Mouse (Mus musculus): Measurements from ENCODE around the gene Kcnma1. TPM values are rescaled to one million over a fixed set of nuclear protein-coding genes. Genes with fewer than 3 reads are reported as not detected.

Gene Kcnma1
- polyA plus RNA-seq, 1 experiment = 4.9 TPM

DNA sequence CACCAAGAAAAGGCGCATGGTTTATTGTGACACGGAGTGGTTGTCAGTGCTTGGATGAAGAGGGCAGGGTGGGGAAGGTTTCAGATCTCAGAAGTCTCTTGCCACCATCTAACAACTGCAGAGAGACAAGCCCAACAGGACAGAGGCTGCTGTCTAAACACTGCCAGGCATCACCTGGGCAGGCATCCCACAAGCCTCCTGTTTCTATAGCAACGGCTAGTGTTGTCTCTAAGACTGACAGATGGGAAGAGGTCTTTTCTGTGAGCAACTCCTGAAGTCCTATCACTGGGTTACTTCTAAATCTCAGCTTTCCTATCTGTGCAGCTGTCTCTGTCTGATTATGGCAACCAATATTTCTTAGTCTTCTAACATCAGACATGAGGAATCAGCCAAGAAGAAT lies 196.7 kb downstream of the Kcnma1 start:
- WGBS = 93% methylated on average over 3 of the region's 3 CpGs
- no peaks in the 10 kb centered on the region for H3K36me3 ChIP-seq (ENCODE audit: control insufficient read depth, insufficient read depth, low read length)
- H3K4me3 ChIP-seq (ENCODE audit: control insufficient read depth, insufficient read depth, low read length) = no peak overlapping the region
- no peak for DNase-seq
- H3K27me3 ChIP-seq (ENCODE audit: control insufficient read depth, insufficient read depth, low read length) = no peaks in the 10 kb centered on the region
- no peaks in the 10 kb centered on the region for H3K4me1 ChIP-seq (replicated peaks; ENCODE audit: control insufficient read depth, insufficient read depth, low read length)
- TF ChIP-seq POLR2A (IDR thresholded peaks at IDR 0.05; ENCODE audit: control insufficient read depth, extremely low read depth, insufficient read depth, low read length, poor library complexity) (no peak), CTCF (IDR thresholded peaks at IDR 0.05; ENCODE audit: borderline replicate concordance, control insufficient read depth, extremely low read depth, insufficient read depth, low read length, poor library complexity) (no peak)
- no peak overlapping the region for H3K27ac ChIP-seq (ENCODE audit: control insufficient read depth, insufficient read depth, low read length)

DNA sequence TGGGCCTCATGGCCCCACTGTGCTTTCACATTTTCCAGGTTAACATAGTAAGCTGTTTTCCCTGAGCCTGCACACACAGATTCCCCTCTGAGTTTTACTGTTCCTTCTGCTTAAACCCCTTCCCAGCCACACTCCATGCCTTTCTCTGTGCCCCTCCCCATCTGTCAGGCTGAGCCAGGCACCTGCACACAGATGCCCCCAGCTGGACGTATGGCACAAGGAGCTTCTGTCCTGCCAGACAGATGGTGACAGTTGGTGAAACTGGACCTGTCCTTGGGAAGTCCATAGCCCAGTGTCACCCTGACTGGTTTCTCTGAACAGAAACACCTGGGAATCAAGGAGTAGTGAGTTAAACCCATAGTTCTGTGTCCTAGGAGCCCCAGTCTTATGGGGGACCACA lies 204.2 kb downstream of the Kcnma1 start:
- no peak for DNase-seq

DNA sequence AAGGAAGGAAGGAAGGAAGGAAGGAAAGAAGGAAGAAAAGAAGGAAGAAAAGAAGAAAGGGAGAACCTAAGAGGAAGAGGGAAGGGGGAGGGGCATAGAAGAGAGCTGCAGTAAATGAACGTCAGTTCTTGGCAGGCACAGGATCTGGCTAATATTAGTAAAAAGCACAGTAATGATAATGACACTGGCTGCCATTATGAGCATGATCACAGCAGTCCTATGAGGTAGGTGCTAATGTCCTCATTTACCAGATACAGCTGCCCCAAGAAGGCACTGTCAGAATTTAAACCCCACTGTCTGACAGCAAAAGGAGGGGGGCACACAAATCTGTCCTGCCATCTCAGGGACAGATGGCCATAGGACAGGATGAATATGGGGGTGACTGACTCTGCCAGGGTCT lies 205.2 kb downstream of the Kcnma1 start:
- H3K4me1 ChIP-seq (replicated peaks; ENCODE audit: control insufficient read depth, insufficient read depth, low read length) = no peaks in the 10 kb centered on the region
- no peak overlapping the region for H3K27ac ChIP-seq (ENCODE audit: control insufficient read depth, insufficient read depth, low read length)
- WGBS = 58% methylated on average over 1 of the region's 1 CpGs
- no peak overlapping the region for H3K4me3 ChIP-seq (ENCODE audit: control insufficient read depth, insufficient read depth, low read length)
- no peak for DNase-seq
- H3K27me3 ChIP-seq (ENCODE audit: control insufficient read depth, insufficient read depth, low read length) = no peaks in the 10 kb centered on the region
- no peaks in the 10 kb centered on the region for H3K36me3 ChIP-seq (ENCODE audit: control insufficient read depth, insufficient read depth, low read length)
- TF ChIP-seq CTCF (IDR thresholded peaks at IDR 0.05; ENCODE audit: borderline replicate concordance, control insufficient read depth, extremely low read depth, insufficient read depth, low read length, poor library complexity) (no peak), POLR2A (IDR thresholded peaks at IDR 0.05; ENCODE audit: control insufficient read depth, extremely low read depth, insufficient read depth, low read length, poor library complexity) (no peak)

More for the DNA sequence above, 204.2 kb downstream of the Kcnma1 start:
- no peaks in the 10 kb centered on the region for H3K36me3 ChIP-seq (ENCODE audit: control insufficient read depth, insufficient read depth, low read length)
- TF ChIP-seq CTCF (IDR thresholded peaks at IDR 0.05; ENCODE audit: borderline replicate concordance, control insufficient read depth, extremely low read depth, insufficient read depth, low read length, poor library complexity) (no peak), POLR2A (IDR thresholded peaks at IDR 0.05; ENCODE audit: control insufficient read depth, extremely low read depth, insufficient read depth, low read length, poor library complexity) (no peak)
- H3K27me3 ChIP-seq (ENCODE audit: control insufficient read depth, insufficient read depth, low read length) = no peaks in the 10 kb centered on the region
- H3K4me3 ChIP-seq (ENCODE audit: control insufficient read depth, insufficient read depth, low read length) = no peak overlapping the region
- 89% methylated on average over 1 of the region's 1 CpGs for WGBS
- no peak overlapping the region for H3K27ac ChIP-seq (ENCODE audit: control insufficient read depth, insufficient read depth, low read length)
- no peaks in the 10 kb centered on the region for H3K4me1 ChIP-seq (replicated peaks; ENCODE audit: control insufficient read depth, insufficient read depth, low read length)

DNA sequence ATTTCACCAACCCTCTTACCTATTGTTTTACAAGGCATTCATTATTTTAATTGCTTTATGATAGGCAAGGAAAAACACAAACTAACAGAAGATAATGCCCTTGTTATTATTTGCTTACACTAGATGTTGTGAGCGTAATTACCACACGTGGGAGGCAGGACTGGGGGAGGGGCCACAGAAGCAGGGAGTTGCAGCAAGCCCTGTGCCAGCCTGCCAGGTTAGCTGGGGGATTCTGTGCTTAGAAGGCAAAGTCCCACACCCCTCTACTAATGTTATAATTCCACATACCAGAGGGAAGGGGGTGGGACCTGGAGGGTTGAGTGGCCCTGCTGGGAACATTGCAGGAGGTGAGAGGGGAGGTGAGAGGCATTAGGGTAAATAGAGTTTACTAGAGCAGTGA lies 207.9 kb downstream of the Kcnma1 start:
- no peak for DNase-seq
- no peaks in the 10 kb centered on the region for H3K36me3 ChIP-seq (ENCODE audit: control insufficient read depth, insufficient read depth, low read length)
- no peak overlapping the region for H3K27ac ChIP-seq (ENCODE audit: control insufficient read depth, insufficient read depth, low read length)
- H3K4me3 ChIP-seq (ENCODE audit: control insufficient read depth, insufficient read depth, low read length) = no peak overlapping the region
- 50% methylated on average over 2 of the region's 2 CpGs for WGBS
- H3K4me1 ChIP-seq (replicated peaks; ENCODE audit: control insufficient read depth, insufficient read depth, low read length) = no peaks in the 10 kb centered on the region
- no peaks in the 10 kb centered on the region for H3K27me3 ChIP-seq (ENCODE audit: control insufficient read depth, insufficient read depth, low read length)
- TF ChIP-seq POLR2A (IDR thresholded peaks at IDR 0.05; ENCODE audit: control insufficient read depth, extremely low read depth, insufficient read depth, low read length, poor library complexity) (no peak), CTCF (IDR thresholded peaks at IDR 0.05; ENCODE audit: borderline replicate concordance, control insufficient read depth, extremely low read depth, insufficient read depth, low read length, poor library complexity) (no peak)

DNA sequence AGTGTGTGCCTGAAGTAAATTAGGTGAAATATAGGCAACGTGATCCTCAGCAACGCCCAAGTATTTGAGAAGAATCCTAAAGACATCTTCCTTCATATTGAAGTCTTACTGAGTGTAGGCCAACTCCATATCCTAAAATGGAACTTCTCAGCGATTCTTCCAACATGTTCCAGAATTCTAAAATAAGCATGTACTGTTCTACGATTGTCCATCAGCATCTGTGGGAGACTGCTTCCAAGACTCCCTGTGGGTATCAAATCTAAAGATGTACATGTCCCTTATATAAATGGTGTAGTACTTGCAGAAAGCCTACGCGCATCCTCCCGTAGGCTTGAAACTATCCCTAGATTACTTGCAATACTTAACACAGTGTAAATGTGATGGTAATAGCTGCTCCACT lies 217.4 kb downstream of the Kcnma1 start:
- H3K36me3 ChIP-seq (ENCODE audit: control insufficient read depth, insufficient read depth, low read length) = no peaks in the 10 kb centered on the region
- 95% methylated on average over 7 of the region's 7 CpGs for WGBS
- TF ChIP-seq CTCF (IDR thresholded peaks at IDR 0.05; ENCODE audit: borderline replicate concordance, control insufficient read depth, extremely low read depth, insufficient read depth, low read length, poor library complexity) (no peak), POLR2A (IDR thresholded peaks at IDR 0.05; ENCODE audit: control insufficient read depth, extremely low read depth, insufficient read depth, low read length, poor library complexity) (no peak)

DNA sequence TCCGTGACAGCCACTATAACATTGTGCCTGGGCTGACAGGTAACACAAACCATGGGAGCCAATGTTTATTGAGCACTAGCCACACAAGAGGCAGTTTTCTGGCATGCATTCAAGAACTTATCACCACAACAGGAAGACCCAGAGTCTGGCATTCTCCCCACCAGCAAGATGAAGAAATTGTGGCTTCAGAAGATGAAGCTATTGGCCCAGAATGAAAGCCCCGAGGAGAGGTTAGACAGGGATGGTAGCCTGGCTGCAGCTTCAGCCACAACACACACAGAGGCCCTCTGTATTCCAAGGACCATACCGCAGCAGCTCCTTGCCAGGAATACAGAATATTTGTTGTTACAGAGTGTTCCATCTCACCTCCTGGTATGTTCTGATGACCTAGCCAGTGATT lies 221.6 kb downstream of the Kcnma1 start:
- no peak overlapping the region for H3K4me3 ChIP-seq (ENCODE audit: control insufficient read depth, insufficient read depth, low read length)
- H3K27me3 ChIP-seq (ENCODE audit: control insufficient read depth, insufficient read depth, low read length) = no peaks in the 10 kb centered on the region
- no peaks in the 10 kb centered on the region for H3K36me3 ChIP-seq (ENCODE audit: control insufficient read depth, insufficient read depth, low read length)
- no peak for TF ChIP-seq POLR2A (IDR thresholded peaks at IDR 0.05; ENCODE audit: control insufficient read depth, extremely low read depth, insufficient read depth, low read length, poor library complexity)
- no peak for TF ChIP-seq CTCF (IDR thresholded peaks at IDR 0.05; ENCODE audit: borderline replicate concordance, control insufficient read depth, extremely low read depth, insufficient read depth, low read length, poor library complexity)
- no peak overlapping the region for H3K27ac ChIP-seq (ENCODE audit: control insufficient read depth, insufficient read depth, low read length)
- DNase-seq = no peak
- no peaks in the 10 kb centered on the region for H3K4me1 ChIP-seq (replicated peaks; ENCODE audit: control insufficient read depth, insufficient read depth, low read length)
- WGBS = 45% methylated on average over 3 of the region's 3 CpGs

More for the DNA sequence above, 217.4 kb downstream of the Kcnma1 start:
- Histone ChIP-seq H3K4me3 (ENCODE audit: control insufficient read depth, insufficient read depth, low read length) (no peak overlapping the region), H3K27ac (ENCODE audit: control insufficient read depth, insufficient read depth, low read length) (no peak overlapping the region), H3K27me3 (ENCODE audit: control insufficient read depth, insufficient read depth, low read length) (no peaks in the 10 kb centered on the region), H3K4me1 (replicated peaks; ENCODE audit: control insufficient read depth, insufficient read depth, low read length) (no peaks in the 10 kb centered on the region)
- DNase-seq = no peak

DNA sequence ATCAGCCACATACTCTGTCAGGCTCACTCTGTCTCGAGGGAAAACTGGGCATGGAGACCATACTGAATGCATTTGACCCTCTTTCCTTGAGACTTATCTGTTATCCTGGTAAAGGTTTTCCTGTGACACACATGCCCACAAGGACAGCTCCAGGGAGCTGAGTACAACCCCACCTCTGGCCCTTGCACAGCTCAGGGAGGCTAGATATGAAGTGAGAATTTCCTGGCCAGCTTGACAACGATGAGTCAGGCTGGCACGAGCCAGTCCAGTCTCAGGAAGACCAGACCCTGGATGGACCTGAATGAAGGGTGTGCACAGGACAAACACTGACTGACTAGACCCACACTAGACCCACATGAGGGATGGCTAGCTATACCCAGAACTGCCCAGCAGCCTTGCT lies 222.2 kb downstream of the Kcnma1 start:
- Histone ChIP-seq H3K27ac (ENCODE audit: control insufficient read depth, insufficient read depth, low read length) (no peak overlapping the region), H3K4me3 (ENCODE audit: control insufficient read depth, insufficient read depth, low read length) (no peak overlapping the region), H3K36me3 (ENCODE audit: control insufficient read depth, insufficient read depth, low read length) (no peaks in the 10 kb centered on the region), H3K27me3 (ENCODE audit: control insufficient read depth, insufficient read depth, low read length) (no peaks in the 10 kb centered on the region), H3K4me1 (replicated peaks; ENCODE audit: control insufficient read depth, insufficient read depth, low read length) (no peaks in the 10 kb centered on the region)
- WGBS = 56% methylated on average over 3 of the region's 3 CpGs
- no peak for TF ChIP-seq CTCF (IDR thresholded peaks at IDR 0.05; ENCODE audit: borderline replicate concordance, control insufficient read depth, extremely low read depth, insufficient read depth, low read length, poor library complexity)
- no peak for TF ChIP-seq POLR2A (IDR thresholded peaks at IDR 0.05; ENCODE audit: control insufficient read depth, extremely low read depth, insufficient read depth, low read length, poor library complexity)
- no peak for DNase-seq
